Mouse (Mus musculus) kidney, embryonic 15.5 days (tissue): ENCODE results near the gene Ccdc47. TPM values are rescaled to one million over a fixed set of nuclear protein-coding genes. Genes with fewer than 3 reads are reported as not detected.

Source experiments
- ATAC-seq: fragments of 200-750 bp; cut with Nextera tagmentation; replicated peaks from 2 replicates; pipeline ENCODE4 v1.8.0; 2017; ENCODE audit warnings: moderate TSS enrichment; ENCODE audit not compliant: low FRiP score
- H3K27ac ChIP-seq: fragments of 300-500 bp; sonication (generic); 2 replicates; pipeline ENCODE4 v1.5.1; 2015; ENCODE audit warnings: mild to moderate bottlenecking, inconsistent platforms
- H3K27me3 ChIP-seq: fragments of 300-500 bp; sonication (generic); 2 replicates; pipeline ENCODE4 v1.6.1; 2015; ENCODE audit warnings: inconsistent platforms
- H3K36me3 ChIP-seq: fragments of 300-500 bp; sonication (generic); 2 replicates; pipeline ENCODE4 v1.6.1; 2015; ENCODE audit warnings: inconsistent platforms
- H3K4me1 ChIP-seq: fragments of 300-500 bp; sonication (generic); 2 replicates; pipeline ENCODE4 v1.6.1; 2015; ENCODE audit warnings: inconsistent platforms
- H3K4me2 ChIP-seq: fragments of 300-500 bp; sonication (generic); 2 replicates; pipeline ENCODE4 v1.6.1; 2015; ENCODE audit warnings: moderate library complexity, mild to moderate bottlenecking, inconsistent platforms
- H3K4me3 ChIP-seq: fragments of 300-500 bp; sonication (generic); replicated peaks from 2 replicates; pipeline ENCODE4 v1.5.1; 2015; ENCODE audit warnings: mild to moderate bottlenecking, inconsistent platforms
- H3K9ac ChIP-seq: fragments of 300-500 bp; sonication (generic); 2 replicates; pipeline ENCODE4 v1.6.1; 2015; ENCODE audit warnings: mild to moderate bottlenecking, inconsistent platforms
- H3K9me3 ChIP-seq: fragments of 300-500 bp; sonication (generic); replicated peaks from 2 replicates; pipeline ENCODE4 v1.6.1; 2016; ENCODE audit warnings: inconsistent platforms
- WGBS: fragments of 180-500 bp; shearing (Covaris S2); methylation state at CpG from one replicate; pipeline ENCODE4 v1.1.7; 2015; ENCODE audit warnings: mixed read lengths; 5-methylcytosine and 5-hydroxymethylcytosine counted together
- polyA plus RNA-seq: library from polyadenylated mRNA; unstranded; fragments of >200 nt; fragmentation: Nextera tagmentation; extraction: Ambion mirVana; gene quantifications from 2 replicates; pipeline ENCODE4 v1.2.1, GENCODE M21; 2015

Ccdc47 gene
- polyA plus RNA-seq, 1 experiment from 2014 or later = 85.4 TPM

GRCm38 (mm10) chr11:106175081-106175480 is 41.1 kb downstream of the Ccdc47 start:
- H3K4me2 ChIP-seq = no peak overlapping the region
- 27% methylated on average over 3 of the region's 3 CpGs for WGBS
- H3K9me3 ChIP-seq = no peaks in the 10 kb centered on the region
- H3K27ac ChIP-seq = no peak overlapping the region
- H3K4me1 ChIP-seq = no peaks in the 10 kb centered on the region
- H3K36me3 ChIP-seq = peaks cover 15% of the 10 kb centered on the region
- H3K27me3 ChIP-seq = no peaks in the 10 kb centered on the region
- ATAC-seq = no peak
- H3K4me3 ChIP-seq = no peak overlapping the region
- H3K9ac ChIP-seq = no peak overlapping the region

- H3K9ac ChIP-seq = no peak overlapping the region
- no peak overlapping the region for H3K4me3 ChIP-seq
- peaks cover 20% of the 10 kb centered on the region for H3K36me3 ChIP-seq
- ATAC-seq = no peak
- H3K27ac ChIP-seq = no peak overlapping the region
- no peaks in the 10 kb centered on the region for H3K27me3 ChIP-seq
- no peak overlapping the region for H3K4me2 ChIP-seq
- 64% methylated on average over 5 of the region's 5 CpGs for WGBS
- no peaks in the 10 kb centered on the region for H3K4me1 ChIP-seq
- no peaks in the 10 kb centered on the region for H3K9me3 ChIP-seq
Observed at GRCm38 (mm10) chr11:106174372-106174771, 41.8 kb downstream of the Ccdc47 start.

GRCm38 (mm10) chr11:106173228-106173627 is 42.9 kb downstream of the Ccdc47 start:
- Histone ChIP-seq H3K9me3 (no peaks in the 10 kb centered on the region), H3K36me3 (peaks cover 26% of the 10 kb centered on the region), H3K27ac (no peak overlapping the region), H3K4me2 (no peak overlapping the region), H3K27me3 (no peaks in the 10 kb centered on the region), H3K9ac (no peak overlapping the region), H3K4me3 (no peak overlapping the region), H3K4me1 (no peaks in the 10 kb centered on the region)
- ATAC-seq = no peak
- 96% methylated on average over 2 of the region's 2 CpGs for WGBS

GRCm38 (mm10) chr11:106170807-106171206 is 45.3 kb downstream of the Ccdc47 start:
- Histone ChIP-seq H3K4me3 (no peak overlapping the region), H3K36me3 (peaks cover 50% of the 10 kb centered on the region), H3K27me3 (no peaks in the 10 kb centered on the region), H3K9me3 (no peaks in the 10 kb centered on the region), H3K27ac (no peak overlapping the region), H3K4me2 (no peak overlapping the region), H3K4me1 (no peaks in the 10 kb centered on the region), H3K9ac (no peak overlapping the region)
- no peak for ATAC-seq
- WGBS = 81% methylated on average over 7 of the region's 7 CpGs

- H3K27me3 ChIP-seq = no peaks in the 10 kb centered on the region
- WGBS = 85% methylated on average over 5 of the region's 5 CpGs
- ATAC-seq = no peak
- no peak overlapping the region for H3K4me3 ChIP-seq
- H3K27ac ChIP-seq = no peak overlapping the region
- peaks cover 70% of the 10 kb centered on the region for H3K36me3 ChIP-seq
- no peaks in the 10 kb centered on the region for H3K9me3 ChIP-seq
- no peak overlapping the region for H3K4me2 ChIP-seq
- no peak overlapping the region for H3K9ac ChIP-seq
- no peaks in the 10 kb centered on the region for H3K4me1 ChIP-seq
Observed at GRCm38 (mm10) chr11:106167435-106167834, 48.7 kb downstream of the Ccdc47 start.

- H3K9me3 ChIP-seq = no peaks in the 10 kb centered on the region
- no peak for ATAC-seq
- H3K4me2 ChIP-seq = no peak overlapping the region
- H3K36me3 ChIP-seq = peaks cover 56% of the 10 kb centered on the region
- no peak overlapping the region for H3K27ac ChIP-seq
- WGBS = 85% methylated on average over 16 of the region's 16 CpGs
- H3K4me3 ChIP-seq = no peak overlapping the region
- H3K4me1 ChIP-seq = peaks cover 13% of the 10 kb centered on the region
- no peaks in the 10 kb centered on the region for H3K27me3 ChIP-seq
- H3K9ac ChIP-seq = no peak overlapping the region
Observed at GRCm38 (mm10) chr11:106164601-106165180, 51.5 kb downstream of the Ccdc47 start.

GRCm38 (mm10) chr11:106163546-106163945 is 52.6 kb downstream of the Ccdc47 start:
- H3K36me3 ChIP-seq = peaks cover 49% of the 10 kb centered on the region
- WGBS = 73% methylated on average over 4 of the region's 4 CpGs

GRCm38 (mm10) chr11:106162237-106162636 is 53.9 kb downstream of the Ccdc47 start:
- Histone ChIP-seq H3K27ac (no peak overlapping the region), H3K4me1 (peaks cover 32% of the 10 kb centered on the region), H3K9me3 (no peaks in the 10 kb centered on the region), H3K4me3 (no peak overlapping the region), H3K9ac (no peak overlapping the region), H3K4me2 (no peak overlapping the region), H3K27me3 (no peaks in the 10 kb centered on the region), H3K36me3 (peaks cover 48% of the 10 kb centered on the region)
- 57% methylated on average over 2 of the region's 2 CpGs for WGBS
- no peak for ATAC-seq

More at GRCm38 (mm10) chr11:106163546-106163945, 52.6 kb downstream of the Ccdc47 start:
- Histone ChIP-seq H3K27ac (peak overlapping the region; percentile 59), H3K9me3 (no peaks in the 10 kb centered on the region), H3K4me3 (no peak overlapping the region), H3K27me3 (no peaks in the 10 kb centered on the region), H3K9ac (no peak overlapping the region), H3K4me2 (no peak overlapping the region), H3K4me1 (peaks cover 23% of the 10 kb centered on the region)
- ATAC-seq = no peak

- Histone ChIP-seq H3K36me3 (peaks cover 48% of the 10 kb centered on the region), H3K27me3 (no peaks in the 10 kb centered on the region), H3K9ac (peak within 1 kb of the TSS; percentile 91), H3K27ac (peak within 1 kb of the TSS; percentile 96), H3K4me3 (peak within 1 kb of the TSS; percentile 94), H3K9me3 (no peaks in the 10 kb centered on the region), H3K4me2 (peak within 1 kb of the TSS; percentile 91), H3K4me1 (peaks cover 36% of the 10 kb centered on the region)
- WGBS = 34% methylated on average over 22 of the region's 22 CpGs
- ATAC-seq = peak; percentile 38
Observed at GRCm38 (mm10) chr11:106160841-106161721, 55.1 kb downstream of the Ccdc47 start, which contains the start of the genes Gm10840 and Limd2. TSS of gene Gm10840 (plus strand) at chr11:106160850. TSS of gene Limd2 (minus strand) at chr11:106160860.

GRCm38 (mm10) chr11:106159921-106160840 is 56.0 kb downstream of the Ccdc47 start:
- Histone ChIP-seq H3K36me3 (peaks cover 48% of the 10 kb centered on the region), H3K9me3 (no peaks in the 10 kb centered on the region), H3K27me3 (no peaks in the 10 kb centered on the region), H3K4me3 (peak overlapping the region; percentile 94), H3K9ac (peak overlapping the region; percentile 91), H3K4me2 (peak overlapping the region; percentile 91), H3K4me1 (peaks cover 36% of the 10 kb centered on the region), H3K27ac (peak overlapping the region; percentile 96)
- WGBS = under 1% methylated on average over 87 of the region's 106 CpGs
- ATAC-seq = peak; percentile 74

- H3K4me1 ChIP-seq = peaks cover 36% of the 10 kb centered on the region
- H3K27ac ChIP-seq = peak overlapping the region; percentile 96
- peak overlapping the region; percentile 91 for H3K9ac ChIP-seq
- WGBS = 0% methylated on average over 21 of the region's 25 CpGs
- H3K36me3 ChIP-seq = peaks cover 48% of the 10 kb centered on the region
- no peaks in the 10 kb centered on the region for H3K9me3 ChIP-seq
- ATAC-seq = peak; percentile 66
- H3K4me3 ChIP-seq = peak overlapping the region; percentile 94
- no peaks in the 10 kb centered on the region for H3K27me3 ChIP-seq
- peak overlapping the region; percentile 91 for H3K4me2 ChIP-seq
Observed at GRCm38 (mm10) chr11:106159216-106159920, 56.8 kb downstream of the Ccdc47 start.
